Mouse (Mus musculus) gastrocnemius, postnatal 14 days (tissue): ENCODE data around the gene B3gntl1. TPM values are rescaled to one million over a fixed set of nuclear protein-coding genes. Genes with fewer than 3 reads are reported as not detected.

ENCODE experiments used
- DNase-seq: peaks from one replicate; pipeline ENCODE4 v3.0.0; 2021; ENCODE audit warnings: mixed read lengths
- intact Hi-C: fragments of 180-260 bp; cut with DNase I; formaldehyde crosslinking; loops from one replicate; pipeline ENCODE4 v1.15.1; 2025; ENCODE audit warnings: low total_unique reads
- long read RNA-seq, 2 experiments: library from polyadenylated mRNA; stranded (forward); transcript quantifications; one replicate each; pipeline ENCODE4 v2.0.0; 2021
- total RNA-seq, 2 experiments: library from RNA; stranded (reverse); gene quantifications; 2 replicates each; pipeline ENCODE4 v1.2.3; 2021

The B3gntl1 gene
- 1 to 10 TPM; 2.3 to 2.8 TPM for total RNA-seq
- long read RNA-seq, experiment 1, partial matches to known transcripts: 0 of 3 reads
- long read RNA-seq, experiment 1, other reads (novel, unspliced or antisense): 2 of 3 reads
- long read RNA-seq, experiment 2, partial matches to known transcripts: 0 of 4 reads
- long read RNA-seq, experiment 2, other reads (novel, unspliced or antisense): 2 of 4 reads

- peak; percentile 99 for DNase-seq
- intact Hi-C loops: no loop called here
Observed at GRCm38 (mm10) chr11:121672990-121673572, at the start of gene B3gntl1. Gene B3gntl1 (minus strand): TSS chr11:121673153.

GRCm38 (mm10) chr11:121722434-121722833, 49.5 kb upstream of the B3gntl1 start:
- intact Hi-C loops: no loop called here
- no peak for DNase-seq

GRCm38 (mm10) chr11:121720752-121721151, 47.8 kb upstream of the B3gntl1 start:
- DNase-seq: no peak
- intact Hi-C loops: no loop called here

- no peak for DNase-seq
- intact Hi-C loops: no loop called here
Observed at GRCm38 (mm10) chr11:121717724-121718123, 44.8 kb upstream of the B3gntl1 start.

DNA sequence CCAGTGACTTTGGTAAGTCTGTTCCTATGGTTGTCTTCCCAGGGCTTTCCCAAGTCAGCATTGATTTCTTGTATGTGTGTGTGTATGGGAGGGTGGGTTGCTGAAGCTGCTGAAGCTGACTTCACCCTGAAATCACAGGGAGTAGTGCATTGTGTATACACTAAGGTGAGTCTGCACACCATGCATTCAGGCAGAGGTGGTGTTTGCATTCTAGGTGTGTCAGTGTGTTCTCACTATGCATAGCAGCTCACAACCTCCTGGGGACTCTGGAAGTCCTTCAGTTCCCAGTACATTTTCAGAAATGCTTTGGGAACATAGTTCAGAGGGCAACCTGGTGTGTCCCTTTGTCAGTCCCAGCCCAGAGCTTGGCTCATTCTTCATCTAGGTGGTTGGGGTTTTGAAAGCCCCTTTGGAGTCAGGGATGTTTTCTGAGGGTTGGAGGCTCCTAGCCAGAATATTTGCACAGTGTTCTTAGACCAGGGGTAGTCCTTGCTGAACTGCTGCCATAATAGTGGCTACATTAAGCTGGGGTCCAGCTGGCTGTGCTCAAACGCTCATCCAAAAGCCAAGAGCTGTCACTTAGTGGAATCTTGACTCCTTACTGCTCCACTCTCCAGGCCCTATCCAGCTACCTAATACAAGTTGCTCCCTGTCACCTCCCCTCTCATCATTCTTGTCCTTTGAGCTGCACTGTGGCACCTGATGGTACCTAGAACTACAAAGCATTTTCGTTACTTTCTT, 42.0 kb upstream of the B3gntl1 start:
- intact Hi-C loops: no loop called here
- DNase-seq: no peak

GRCm38 (mm10) chr11:121713569-121713968, 40.6 kb upstream of the B3gntl1 start:
- intact Hi-C loops: no loop called here
- DNase-seq: no peak

GRCm38 (mm10) chr11:121712987-121713386, 40.0 kb upstream of the B3gntl1 start:
- intact Hi-C loops: no loop called here
- DNase-seq: no peak

- no peak for DNase-seq
- intact Hi-C loops: no loop called here
Observed at GRCm38 (mm10) chr11:121710245-121710644, 37.3 kb upstream of the B3gntl1 start.

GRCm38 (mm10) chr11:121709278-121709677, 36.3 kb upstream of the B3gntl1 start:
- DNase-seq: no peak
- intact Hi-C loops: no loop called here

- DNase-seq: no peak
- intact Hi-C loops: no loop called here
Observed at GRCm38 (mm10) chr11:121706521-121707005, 33.6 kb upstream of the B3gntl1 start.

DNA sequence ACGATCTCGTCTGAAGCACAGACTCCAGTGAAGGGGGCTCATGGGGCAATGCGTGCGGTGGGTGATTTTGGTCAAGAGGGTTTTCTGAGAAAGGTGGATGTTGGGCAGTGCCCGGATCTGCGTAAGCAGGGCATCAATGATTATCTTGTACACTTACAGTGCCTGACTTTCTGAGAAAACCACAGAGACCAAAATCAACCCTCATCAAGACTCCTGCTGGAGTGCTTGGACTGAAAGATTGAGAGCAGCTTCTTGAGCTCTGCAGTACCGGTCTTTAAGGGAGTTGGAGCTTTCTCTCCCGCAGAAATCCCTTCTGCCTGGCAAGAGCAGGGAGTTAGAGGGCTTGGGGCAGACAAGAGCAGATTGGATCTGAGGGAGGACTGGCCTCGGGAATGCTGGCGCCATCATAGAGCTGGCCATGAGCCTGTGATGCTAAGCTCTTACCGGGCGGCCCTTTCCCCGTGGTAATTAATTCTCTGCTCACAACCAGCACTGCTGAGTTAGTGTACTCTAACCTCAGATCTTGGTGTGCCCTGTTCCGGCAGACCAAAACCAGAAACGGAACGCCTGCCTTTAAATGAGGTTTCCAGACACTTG, 30.8 kb upstream of the B3gntl1 start:
- DNase-seq: peak; percentile 32
- intact Hi-C loops: no loop called here

DNA sequence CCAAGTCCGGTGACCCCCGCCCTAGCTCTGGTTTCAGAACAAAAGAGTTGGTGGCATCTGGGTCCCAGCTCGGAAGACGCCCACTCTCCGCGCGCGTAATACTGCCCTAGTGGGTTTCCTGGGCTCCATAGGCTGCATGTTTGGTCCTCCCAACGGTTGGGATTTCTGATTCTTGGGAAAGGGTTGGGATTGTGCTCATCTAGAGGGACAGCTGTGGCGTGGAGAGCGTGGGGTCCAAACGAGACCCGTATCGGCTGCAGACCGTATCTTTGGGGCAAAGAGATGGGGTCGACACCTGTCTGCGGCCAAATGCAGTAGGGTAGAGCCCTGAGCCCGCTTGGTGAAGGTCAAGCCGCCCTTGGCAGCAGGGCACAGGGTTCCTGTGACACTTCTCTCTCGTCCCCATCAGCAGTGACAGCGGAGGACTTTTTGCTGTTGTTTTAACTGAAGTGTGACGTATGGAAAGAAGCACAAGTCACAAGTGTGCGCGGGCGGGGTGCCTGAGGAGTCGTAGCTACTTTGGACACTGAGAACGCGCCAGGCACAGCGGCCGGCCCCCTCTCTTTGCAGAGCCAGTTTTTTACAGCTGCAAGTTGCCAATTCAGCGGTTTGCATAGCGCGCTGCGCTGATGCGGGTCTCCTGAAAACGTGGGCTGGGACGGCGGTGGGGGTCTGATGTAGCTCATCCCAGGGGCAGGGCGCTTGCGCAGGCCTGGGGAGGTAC, 30.1 kb upstream of the B3gntl1 start:
- intact Hi-C loops: no loop called here
- DNase-seq: peak; percentile 78

- intact Hi-C loops: no loop called here
- peak; percentile 94 for DNase-seq
Observed at GRCm38 (mm10) chr11:121702111-121702894, 29.4 kb upstream of the B3gntl1 start.

DNA sequence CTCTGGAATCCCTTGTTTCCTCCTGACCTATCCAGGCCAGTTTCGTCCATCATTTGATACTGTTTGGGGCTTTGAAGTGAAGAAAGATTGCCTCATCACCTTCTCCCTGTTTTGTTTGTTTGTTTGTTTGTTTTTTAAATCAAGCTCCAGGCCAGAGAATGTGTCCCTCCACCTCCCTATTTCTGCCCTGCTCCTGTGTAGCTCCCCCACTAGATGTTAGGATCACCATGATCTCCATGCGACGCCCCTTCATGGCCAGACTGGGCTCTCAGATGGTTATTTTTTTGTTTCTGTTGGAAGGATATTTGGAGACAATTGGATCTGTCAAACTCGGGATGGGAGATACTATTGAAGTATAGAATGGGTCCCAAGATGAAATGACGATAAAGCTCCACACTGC, 28.3 kb upstream of the B3gntl1 start, which contains the start of gene Metrnl:
Metrnl (plus strand) TSS at position 301 of the 400 bp plus-strand sequence.
- DNase-seq: no peak
- intact Hi-C loops: no loop called here

DNA sequence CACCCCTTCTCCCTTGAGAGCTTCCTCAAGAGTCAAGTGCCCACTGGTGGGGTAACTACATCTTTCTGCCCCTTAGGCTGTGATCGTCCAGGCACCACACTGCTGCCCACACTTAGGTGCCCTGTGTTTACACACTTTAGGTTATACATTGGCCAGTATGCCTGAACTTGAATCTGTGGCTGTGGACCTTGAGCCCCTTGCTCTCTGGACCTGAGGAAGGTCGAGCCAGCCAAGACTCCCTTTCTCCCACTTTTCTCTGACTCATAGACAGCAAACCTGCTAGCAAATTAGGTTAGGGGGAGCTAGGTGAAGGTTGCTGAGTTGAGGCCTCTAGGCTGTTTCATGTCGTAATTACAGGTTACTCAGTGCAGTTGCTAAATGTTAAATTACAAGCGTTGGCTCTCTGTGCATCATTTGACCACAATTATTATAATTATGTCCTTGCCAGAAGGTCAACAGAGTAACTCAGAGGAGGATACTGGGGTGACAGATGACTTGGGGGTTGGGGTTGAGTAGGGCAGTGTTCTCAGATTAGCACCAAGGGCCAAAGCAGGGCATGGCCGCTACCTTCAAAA, 25.5 kb upstream of the B3gntl1 start:
- intact Hi-C loops: no loop called here
- DNase-seq: no peak

- no peak for DNase-seq
- intact Hi-C loops: no loop called here
Observed at GRCm38 (mm10) chr11:121697271-121697670, 24.3 kb upstream of the B3gntl1 start.

- DNase-seq: no peak
- intact Hi-C loops: no loop called here
Observed at GRCm38 (mm10) chr11:121695304-121696064, 22.5 kb upstream of the B3gntl1 start.

DNA sequence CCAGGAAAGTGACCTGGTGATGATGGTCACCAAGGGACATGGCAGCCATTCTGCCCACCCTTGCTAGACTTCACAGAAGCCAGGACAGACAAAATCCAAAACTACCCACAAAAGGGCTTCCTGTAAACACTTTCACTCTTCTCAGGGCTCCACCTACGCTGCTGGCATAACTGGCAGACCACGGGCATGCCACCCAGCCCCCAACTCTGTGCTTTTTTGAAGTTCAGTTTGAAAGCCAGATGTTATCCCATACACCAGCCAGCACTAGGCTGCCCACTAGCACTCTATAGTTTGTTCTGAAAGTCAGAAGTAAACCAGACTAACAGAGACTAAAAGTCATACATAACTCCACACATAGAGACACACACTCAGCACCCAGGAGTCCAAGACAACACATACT, 15.1 kb upstream of the B3gntl1 start:
- intact Hi-C loops: no loop called here
- no peak for DNase-seq
